Mouse (Mus musculus) G1E (cell line): ENCODE results near the gene Ptpn13.

Source experiments
- CTCF ChIP-seq: IDR thresholded peaks from 2 replicates; pipeline ENCODE4 v1.5.1; 2012; ENCODE audit warnings: low read depth, low read length, inconsistent platforms, mixed read lengths
- GATA1 ChIP-seq: IDR thresholded peaks from 2 replicates; pipeline ENCODE4 v1.6.1; 2012; ENCODE audit warnings: borderline replicate concordance, low read length, inconsistent platforms, mixed read lengths
- GATA2 ChIP-seq: IDR thresholded peaks from 2 replicates; pipeline ENCODE4 v1.6.1; 2012; ENCODE audit warnings: low read depth, low read length, inconsistent platforms, borderline replicate concordance
- POLR2AphosphoS5 ChIP-seq: IDR thresholded peaks from 2 replicates; pipeline ENCODE4 v1.6.1; 2012; ENCODE audit warnings: low read depth, low read length, inconsistent platforms; ENCODE audit not compliant: insufficient replicate concordance
- TAL1 ChIP-seq: conservative IDR thresholded peaks from 2 replicates; pipeline ENCODE4 v1.6.1; 2012; ENCODE audit warnings: low read depth, low read length, inconsistent platforms, mixed read lengths

- TF ChIP-seq CTCF = no peak
- no peak for TF ChIP-seq GATA1
- no peak for TF ChIP-seq POLR2AphosphoS5
- no peak for TF ChIP-seq TAL1
- TF ChIP-seq GATA2 = no peak
Measured at GRCm38 (mm10) chr5:103487001-103487400, 62.0 kb downstream of the Ptpn13 start.
